ENCODE assay signal across 10 mouse cellular contexts in the genomic region with DNA sequence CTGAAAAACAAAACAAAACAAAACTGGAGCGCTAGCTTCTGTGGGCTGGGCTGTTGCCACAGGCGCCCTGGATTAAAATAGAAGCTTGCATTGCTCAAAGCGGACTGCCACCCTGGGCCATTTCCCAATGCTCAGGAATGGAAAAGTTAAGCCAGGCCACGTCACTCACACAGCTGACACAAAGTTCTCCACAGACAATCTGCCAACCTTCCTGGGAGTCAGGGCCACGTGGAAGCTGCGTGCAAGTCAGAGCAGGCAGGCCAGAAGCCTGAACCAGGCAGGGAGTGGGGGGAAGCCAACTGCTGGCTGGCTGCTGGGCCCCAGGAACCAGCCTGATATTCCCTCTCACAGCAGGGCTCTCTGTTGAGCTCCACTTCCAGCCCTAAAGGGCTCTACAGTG. TPM values are rescaled to one million over a fixed set of nuclear protein-coding genes. Genes with fewer than 3 reads are reported as not detected.
DNase-seq lines count a peak whose midpoint lies in the region; ATAC-seq lines count a peak whose summit lies in the region.
"Had no signal": no experiment of that assay in that cellular context is flagged by ENCODE, and none has a peak within 500 bp of the region (broad histone marks: within the 10 kb centered on the region; RNA-seq: fewer than 3 reads in every experiment).

No protein-coding gene starts in this region.

- H3K9me3 ChIP-seq in heart, embryonic 16.5 days (replicated peaks; ENCODE audit: control insufficient read depth, low read length) = no peaks in the 10 kb centered on the region
- no peaks in the 10 kb centered on the region for H3K9me3 ChIP-seq in hindbrain, embryonic 16.5 days (ENCODE audit: control insufficient read depth, low read length)
- no peaks in the 10 kb centered on the region for H3K9me3 ChIP-seq in forebrain, embryonic 10.5 days
- H3K9me3 ChIP-seq: stomach, embryonic 15.5 days had no signal

- H3K4me2 ChIP-seq in heart, embryonic 16.5 days (ENCODE audit: low read depth, low read length) = no peak overlapping the region
- no peak overlapping the region for H3K4me2 ChIP-seq in hindbrain, embryonic 16.5 days (ENCODE audit: low read length)
- H3K4me2 ChIP-seq: stomach, embryonic 15.5 days had no signal

- peak overlapping the region; percentile 89 for H3K27ac ChIP-seq in brown adipose tissue, adult 24 weeks (replicated peaks; ENCODE audit: low read depth, low read length)
- H3K27ac ChIP-seq in heart, embryonic 16.5 days (ENCODE audit: low read length) = peak overlapping the region; percentile 61; the same call in 1 of the 2 replicates
- no peak overlapping the region for H3K27ac ChIP-seq in hindbrain, embryonic 16.5 days (ENCODE audit: low read depth, low read length)
- no peak overlapping the region for H3K27ac ChIP-seq in forebrain, embryonic 10.5 days
- H3K27ac ChIP-seq: kidney, postnatal 0 days; stomach, embryonic 15.5 days had no signal

- H3K4me1 ChIP-seq in brown adipose tissue, adult 24 weeks (ENCODE audit: control insufficient read depth, insufficient read depth, insufficient read length, low read length) = peaks cover 8% of the 10 kb centered on the region
- H3K4me1 ChIP-seq in heart, embryonic 16.5 days (ENCODE audit: control insufficient read depth, insufficient read depth, low read length) = no peaks in the 10 kb centered on the region
- no peaks in the 10 kb centered on the region for H3K4me1 ChIP-seq in hindbrain, embryonic 16.5 days (ENCODE audit: control insufficient read depth, insufficient read depth, low read depth, low read length)
- H3K4me1 ChIP-seq in forebrain, embryonic 10.5 days = no peaks in the 10 kb centered on the region
- H3K4me1 ChIP-seq: stomach, embryonic 15.5 days had no signal

- peak; percentile 76 for ATAC-seq in heart, embryonic 16.5 days (replicated peaks; ENCODE audit: extremely low read depth, insufficient read depth, low FRiP score)
- ATAC-seq in hindbrain, embryonic 16.5 days = no peak

- no peak overlapping the region; the same call in 1 of the 2 replicates for H3K9ac ChIP-seq in heart, embryonic 16.5 days (ENCODE audit: low read length)
- H3K9ac ChIP-seq in hindbrain, embryonic 16.5 days (ENCODE audit: low read depth, low read length) = no peak overlapping the region
- H3K9ac ChIP-seq: stomach, embryonic 15.5 days had no signal

- no peaks in the 10 kb centered on the region for H3K36me3 ChIP-seq in heart, embryonic 16.5 days (ENCODE audit: control insufficient read depth, insufficient read depth)
- no peaks in the 10 kb centered on the region for H3K36me3 ChIP-seq in hindbrain, embryonic 16.5 days (ENCODE audit: control insufficient read depth, insufficient read depth, low read length)
- no peaks in the 10 kb centered on the region for H3K36me3 ChIP-seq in forebrain, embryonic 10.5 days (replicated peaks)
- H3K36me3 ChIP-seq: stomach, embryonic 15.5 days had no signal

- no peaks in the 10 kb centered on the region for H3K27me3 ChIP-seq in heart, embryonic 16.5 days (ENCODE audit: control insufficient read depth, insufficient read depth, low read length)
- H3K27me3 ChIP-seq in hindbrain, embryonic 16.5 days (replicated peaks; ENCODE audit: control insufficient read depth, insufficient read depth, low read length) = no peaks in the 10 kb centered on the region
- no peaks in the 10 kb centered on the region for H3K27me3 ChIP-seq in forebrain, embryonic 10.5 days (ENCODE audit: poor library complexity, severe bottlenecking)
- H3K27me3 ChIP-seq: stomach, embryonic 15.5 days had no signal

- no peak overlapping the region; the same call in 1 of the 2 replicates for H3K4me3 ChIP-seq in brown adipose tissue, adult 24 weeks (ENCODE audit: insufficient read depth, low read depth, low read length)
- no peak overlapping the region for H3K4me3 ChIP-seq in heart, embryonic 16.5 days (ENCODE audit: low read length)
- no peak overlapping the region for H3K4me3 ChIP-seq in hindbrain, embryonic 16.5 days (ENCODE audit: low read length)
- no peak overlapping the region for H3K4me3 ChIP-seq in forebrain, embryonic 10.5 days
- H3K4me3 ChIP-seq: stomach, embryonic 15.5 days had no signal

- WGBS in heart, embryonic 16.5 days = 44% methylated on average over 6 of the region's 6 CpGs
- 71% methylated on average over 6 of the region's 6 CpGs for WGBS in hindbrain, embryonic 16.5 days
- WGBS in forebrain, embryonic 10.5 days = 70% methylated on average over 6 of the region's 6 CpGs

- DNase-seq in layer of hippocampus, adult 18-20 months (ENCODE audit: low spot score in 2 of 2) = peak; percentile 50 to 80
- no peak for DNase-seq in layer of hippocampus, postnatal 25 days (ENCODE audit: extremely low spot score in 1 of 2, low spot score in 1 of 2)
- DNase-seq in lung, postnatal 4 days = peak; percentile 71 to 91
- no peak for DNase-seq in embryo, embryonic 9.5 days (ENCODE audit: extremely low spot score)
- DNase-seq in forebrain, embryonic 10.5 days (ENCODE audit: extremely low spot score, low spot score) = no peak

RNA-seq across cellular contexts. Expression of a gene that starts 2.8 kb away (rescaled TPM):
- not detected for total RNA-seq in layer of hippocampus, adult 18-20 months (2021)
- total RNA-seq in layer of hippocampus, postnatal 25 days (2021) = not detected
- not detected in 2 replicates for polyA plus RNA-seq in brown adipose tissue, adult 24 weeks (2012; ENCODE audit: insufficient read depth, insufficient read length, missing spikeins)
- not detected in 2 replicates for polyA plus RNA-seq in heart, embryonic 16.5 days (2015; fragmentation: Nextera tagmentation; extraction: Ambion mirVana)
- polyA plus RNA-seq in hindbrain, embryonic 16.5 days (2015; fragmentation: Nextera tagmentation; extraction: Ambion mirVana) = not detected in 2 replicates
- polyA plus RNA-seq in forebrain, embryonic 10.5 days (2016; fragmentation: Nextera tagmentation; extraction: Ambion mirVana) = not detected in 2 replicates
- polyA plus RNA-seq: kidney, postnatal 0 days; stomach, embryonic 15.5 days had no signal

RNA-seq across cellular contexts. Expression of a gene that starts 27.8 kb away (rescaled TPM):
- total RNA-seq in layer of hippocampus, adult 18-20 months (2021) = under 1 TPM in 1 of 2 experiments, not detected in 1; 0.32 TPM
- total RNA-seq in layer of hippocampus, postnatal 25 days (2021) = under 1 TPM; 0.17 to 0.23 TPM
- polyA plus RNA-seq in brown adipose tissue, adult 24 weeks (2012; ENCODE audit: insufficient read depth, insufficient read length, missing spikeins) = not detected in 2 replicates
- polyA plus RNA-seq in heart, embryonic 16.5 days (2015; fragmentation: Nextera tagmentation; extraction: Ambion mirVana) = 0.22 and 0.37 TPM in 2 replicates
- polyA plus RNA-seq in hindbrain, embryonic 16.5 days (2015; fragmentation: Nextera tagmentation; extraction: Ambion mirVana) = 0.09 and 0.27 TPM in 2 replicates
- not detected in 2 replicates for polyA plus RNA-seq in forebrain, embryonic 10.5 days (2016; fragmentation: Nextera tagmentation; extraction: Ambion mirVana)
- polyA plus RNA-seq: kidney, postnatal 0 days; stomach, embryonic 15.5 days had no signal

RNA-seq across cellular contexts. Expression of a gene that starts 51.6 kb away (rescaled TPM):
- not detected for total RNA-seq in layer of hippocampus, adult 18-20 months (2021)
- not detected for total RNA-seq in layer of hippocampus, postnatal 25 days (2021)
- not detected in 2 replicates for polyA plus RNA-seq in brown adipose tissue, adult 24 weeks (2012; ENCODE audit: insufficient read depth, insufficient read length, missing spikeins)
- polyA plus RNA-seq in heart, embryonic 16.5 days (2015; fragmentation: Nextera tagmentation; extraction: Ambion mirVana) = not detected in 2 replicates
- polyA plus RNA-seq in hindbrain, embryonic 16.5 days (2015; fragmentation: Nextera tagmentation; extraction: Ambion mirVana) = not detected in 2 replicates
- polyA plus RNA-seq in forebrain, embryonic 10.5 days (2016; fragmentation: Nextera tagmentation; extraction: Ambion mirVana) = not detected in 2 replicates
- polyA plus RNA-seq: kidney, postnatal 0 days had no signal

RNA-seq across cellular contexts. Expression of a gene that starts 59.5 kb away (rescaled TPM):
- total RNA-seq in layer of hippocampus, adult 18-20 months (2021) = not detected
- not detected for total RNA-seq in layer of hippocampus, postnatal 25 days (2021)
- not detected in 2 replicates for polyA plus RNA-seq in brown adipose tissue, adult 24 weeks (2012; ENCODE audit: insufficient read depth, insufficient read length, missing spikeins)
- polyA plus RNA-seq in heart, embryonic 16.5 days (2015; fragmentation: Nextera tagmentation; extraction: Ambion mirVana) = not detected in 2 replicates
- polyA plus RNA-seq in hindbrain, embryonic 16.5 days (2015; fragmentation: Nextera tagmentation; extraction: Ambion mirVana) = not detected in 2 replicates
- not detected in 2 replicates for polyA plus RNA-seq in forebrain, embryonic 10.5 days (2016; fragmentation: Nextera tagmentation; extraction: Ambion mirVana)
- polyA plus RNA-seq: kidney, postnatal 0 days had no signal

Comparison
In these comparisons a context has a peak if more than half of its experiments do, and no peak if none do; other contexts are left out.
1. DNase-seq: peak in layer of hippocampus, adult 18-20 months (2 of 2) and lung, postnatal 4 days (2 of 2); none in layer of hippocampus, postnatal 25 days (0 of 2), embryo, embryonic 9.5 days (single experiment) and forebrain, embryonic 10.5 days (single experiment).
2. H3K27ac ChIP-seq: peak in brown adipose tissue, adult 24 weeks (single experiment) and heart, embryonic 16.5 days (single experiment); none in hindbrain, embryonic 16.5 days (single experiment) and forebrain, embryonic 10.5 days (single experiment).